Mouse (Mus musculus) mouse embryonic stem cell (cell line): ENCODE measurements around the gene Pah.

ENCODE experiments used
- in situ Hi-C, 2 experiments: fragments of 300-500 bp; cut with MboI; formaldehyde crosslinking; loops; 1 replicate in 1 of 2; 3 replicates in 1 of 2; pipeline ENCODE4 v1.14.3; 2019 to 2020; ENCODE audit warnings: low sequenced_read_pairs in 2 of 2, low pct_unique_long_range_greater_than_20kb in 1 of 2, mixed read lengths in 1 of 2; ENCODE audit not compliant: unreplicated experiment in 1 of 2

Gene Pah

DNA sequence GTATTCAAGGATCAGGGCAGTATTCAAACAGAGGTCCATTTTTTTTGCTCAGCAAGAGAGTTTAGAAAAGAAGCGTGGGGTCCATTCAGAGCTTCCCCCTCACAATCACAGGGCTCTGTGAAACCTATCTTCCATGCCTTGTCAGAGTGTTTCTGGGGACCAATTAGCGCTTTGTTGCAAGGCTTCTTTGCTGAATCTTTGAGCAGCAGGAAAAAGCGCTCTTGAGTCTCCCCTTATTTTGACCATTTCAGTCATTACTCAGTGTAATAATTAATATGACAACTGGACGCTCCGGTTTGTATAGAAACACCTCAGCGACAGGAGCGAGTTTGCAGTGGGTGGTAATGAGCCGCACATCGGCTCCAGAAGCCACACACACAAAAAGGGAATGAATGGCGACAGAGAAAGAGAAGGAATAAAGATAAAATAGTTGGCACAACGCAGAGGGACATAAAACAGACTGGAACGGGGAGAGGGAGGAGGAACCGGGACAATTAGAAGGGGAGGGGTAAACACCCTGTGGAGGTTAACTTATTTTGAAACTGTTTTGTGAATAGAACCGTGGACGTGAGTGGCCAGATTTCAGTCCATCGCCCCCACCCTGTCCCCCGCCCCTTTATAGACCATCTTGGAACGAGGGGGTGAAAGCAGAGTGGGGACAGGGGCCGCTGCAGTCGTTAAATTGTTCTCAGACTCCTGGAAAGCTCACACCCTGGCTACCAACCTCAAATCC is 20.5 kb upstream of the Pah start:
- in situ Hi-C loops = loop anchor here in 1 of 2 experiments (25.0 kb wide), 1 partner anchor 464 kb away; no protein-coding TSS in a partner anchor

DNA sequence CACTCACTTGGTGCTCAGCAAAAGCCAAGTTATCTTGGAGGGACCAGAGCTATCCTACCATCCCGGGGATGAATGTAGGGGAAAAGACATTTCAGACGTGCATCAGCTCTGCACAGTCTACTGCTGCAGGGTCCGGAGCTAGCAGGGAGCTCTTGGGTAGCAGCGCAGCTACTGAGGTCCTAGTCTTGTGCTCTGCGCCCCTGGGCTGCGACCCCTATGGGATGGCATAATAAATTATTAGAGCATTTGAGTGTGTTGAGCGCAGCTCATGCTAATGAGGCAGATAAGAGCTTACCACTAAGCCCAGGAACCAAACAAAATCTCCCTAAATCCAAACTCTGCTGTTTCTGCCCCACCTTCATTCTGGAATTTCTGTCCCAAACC is 19.9 kb upstream of the Pah start:
- in situ Hi-C loops = loop anchor here in 1 of 2 experiments (25.0 kb wide), 1 partner anchor 464 kb away; no protein-coding TSS in a partner anchor

GRCm38 (mm10) chr10:87502283-87502682 is 19.3 kb upstream of the Pah start:
- in situ Hi-C loops = loop anchor here in 1 of 2 experiments (25.0 kb wide), 1 partner anchor 465 kb away; no protein-coding TSS in a partner anchor

- in situ Hi-C loops = loop anchor here in 1 of 2 experiments (25.0 kb wide), 1 partner anchor 467 kb away; no protein-coding TSS in a partner anchor
Measured at GRCm38 (mm10) chr10:87503946-87504345, 17.6 kb upstream of the Pah start.

DNA sequence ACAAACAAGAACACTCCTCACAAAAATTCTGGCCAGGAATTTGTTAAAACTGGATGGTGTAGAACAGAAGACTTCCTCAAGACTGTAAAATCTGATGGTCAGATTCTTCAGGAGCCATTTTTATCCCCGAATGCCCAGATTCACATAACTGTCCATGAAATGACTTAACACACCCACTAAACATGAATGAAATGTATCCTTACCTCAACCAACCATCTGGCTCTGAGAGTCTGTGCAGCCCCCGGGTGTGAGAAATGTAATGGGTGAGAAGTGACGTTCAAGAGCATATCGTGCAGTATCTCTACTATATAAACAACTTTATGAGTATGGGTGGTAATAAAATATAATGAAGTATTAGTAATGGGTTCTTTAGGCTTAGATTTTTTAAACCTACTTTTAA is 13.0 kb upstream of the Pah start:
- in situ Hi-C loops = loop anchor here (5.0 to 25.0 kb wide), 2 partner anchors 471 to 481 kb away; no protein-coding TSS in a partner anchor

GRCm38 (mm10) chr10:87513052-87513451 is 8.5 kb upstream of the Pah start:
- in situ Hi-C loops = loop anchor here in 1 of 2 experiments (25.0 kb wide), 1 partner anchor 476 kb away; no protein-coding TSS in a partner anchor

GRCm38 (mm10) chr10:87518585-87518984 is 3.0 kb upstream of the Pah start:
- in situ Hi-C loops = loop anchor here in 1 of 2 experiments (25.0 kb wide), 1 partner anchor 481 kb away; no protein-coding TSS in a partner anchor

- in situ Hi-C loops = loop anchor here in 1 of 2 experiments (25.0 kb wide), 1 partner anchor 483 kb away; no protein-coding TSS in a partner anchor
Measured at GRCm38 (mm10) chr10:87520401-87521116, 1.0 kb upstream of the Pah start.

DNA sequence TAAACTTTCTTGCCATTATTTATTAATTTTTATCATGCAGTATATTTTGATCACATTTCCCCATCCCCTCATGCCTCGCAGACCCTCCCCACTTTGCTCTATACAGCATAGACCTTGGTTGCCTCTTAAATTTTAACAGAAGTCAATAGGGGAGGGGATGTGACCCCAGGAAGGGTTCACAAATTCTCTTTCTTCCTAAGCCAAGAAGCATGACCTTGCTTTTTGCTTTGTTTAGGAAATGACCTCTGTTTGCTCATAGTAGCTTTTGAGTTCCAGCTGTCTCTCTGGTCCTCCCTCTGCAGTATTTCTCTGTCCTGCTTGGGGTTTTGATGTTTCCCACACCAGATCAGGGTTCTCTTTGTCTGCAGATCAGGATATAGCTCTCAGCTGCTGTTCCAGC is 12.6 kb downstream of the Pah start:
- in situ Hi-C loops = no loop called here

GRCm38 (mm10) chr10:87545759-87546158 is 24.2 kb downstream of the Pah start:
- in situ Hi-C loops = no loop called here

GRCm38 (mm10) chr10:87546299-87547234 is 25.0 kb downstream of the Pah start:
- in situ Hi-C loops = no loop called here

- in situ Hi-C loops = no loop called here
Measured at GRCm38 (mm10) chr10:87552726-87553125, 31.1 kb downstream of the Pah start.

DNA sequence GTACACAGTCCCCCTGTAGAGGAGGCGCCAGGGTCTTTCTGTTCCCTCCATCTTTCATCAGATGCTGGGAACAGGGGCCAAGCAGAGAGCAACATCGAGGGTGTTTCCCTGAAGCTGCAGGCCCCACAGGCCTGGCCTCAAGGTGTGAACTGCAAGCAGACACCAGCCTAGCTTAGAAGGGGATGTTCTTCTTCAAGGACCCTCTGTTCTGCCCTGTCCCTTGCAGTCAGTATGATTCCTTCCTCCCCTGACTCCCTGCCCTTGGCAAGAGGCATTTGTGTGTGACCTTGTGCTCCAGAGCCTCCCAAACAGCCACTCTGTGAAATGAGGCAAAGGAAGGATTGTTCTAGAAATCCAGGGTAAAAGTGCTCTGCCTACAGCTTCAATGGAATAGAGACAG is 34.8 kb downstream of the Pah start:
- in situ Hi-C loops = no loop called here

- in situ Hi-C loops = no loop called here
Measured at GRCm38 (mm10) chr10:87563818-87564217, 42.2 kb downstream of the Pah start.

DNA sequence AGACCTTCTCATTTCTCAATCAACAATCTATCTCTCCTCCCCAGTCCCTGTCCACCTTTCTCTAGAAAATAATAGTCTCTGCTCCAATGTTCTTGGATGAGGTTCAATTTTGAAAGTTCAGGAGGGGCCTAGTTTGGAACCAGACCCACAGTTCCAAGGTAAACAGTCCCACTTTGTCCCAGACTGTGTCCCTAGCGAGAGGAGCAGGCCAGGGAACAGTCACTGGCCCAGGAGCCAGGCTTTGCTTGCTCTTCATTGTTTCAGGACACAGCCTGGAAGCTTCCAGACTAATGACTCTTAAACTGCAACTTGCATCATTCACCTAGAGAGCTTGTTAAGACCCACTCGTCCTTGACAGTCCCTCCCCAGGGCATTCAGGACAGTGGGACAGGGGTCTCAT is 44.1 kb downstream of the Pah start:
- in situ Hi-C loops = no loop called here

GRCm38 (mm10) chr10:87572500-87572899 is 50.9 kb downstream of the Pah start:
- in situ Hi-C loops = no loop called here

DNA sequence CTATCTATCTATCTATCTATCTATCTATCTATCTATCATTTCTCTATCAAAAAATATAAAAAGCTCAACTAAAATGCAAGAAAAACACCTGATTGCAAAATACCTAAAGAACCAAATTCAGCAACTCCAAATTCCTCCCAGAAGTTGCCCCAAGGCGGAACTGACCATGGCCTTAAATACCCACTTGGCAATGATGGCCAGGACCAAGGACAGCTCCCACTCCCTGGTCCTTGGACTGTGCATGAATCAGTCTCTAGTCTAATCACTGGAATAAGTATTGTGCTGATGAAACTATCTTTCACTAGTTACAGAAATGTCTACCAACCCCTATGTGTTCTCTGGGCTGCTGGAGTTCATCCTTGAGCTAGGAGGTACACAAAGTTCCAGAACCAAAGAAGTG is 65.1 kb downstream of the Pah start:
- in situ Hi-C loops = loop anchor here in 1 of 2 experiments (25.0 kb wide), 1 partner anchor 726 kb away; no protein-coding TSS in a partner anchor

- in situ Hi-C loops = loop anchor here in 1 of 2 experiments (25.0 kb wide), 1 partner anchor 718 kb away; no protein-coding TSS in a partner anchor
Measured at GRCm38 (mm10) chr10:87593916-87594315, 72.3 kb downstream of the Pah start.
